Mouse (Mus musculus) urinary bladder, postnatal 10 days (tissue): ENCODE measurements around the gene Prkca.

Experiments
- DNase-seq: peaks from one replicate; pipeline ENCODE4 v3.0.0; 2022; ENCODE audit warnings: low spot score

The Prkca gene

DNA sequence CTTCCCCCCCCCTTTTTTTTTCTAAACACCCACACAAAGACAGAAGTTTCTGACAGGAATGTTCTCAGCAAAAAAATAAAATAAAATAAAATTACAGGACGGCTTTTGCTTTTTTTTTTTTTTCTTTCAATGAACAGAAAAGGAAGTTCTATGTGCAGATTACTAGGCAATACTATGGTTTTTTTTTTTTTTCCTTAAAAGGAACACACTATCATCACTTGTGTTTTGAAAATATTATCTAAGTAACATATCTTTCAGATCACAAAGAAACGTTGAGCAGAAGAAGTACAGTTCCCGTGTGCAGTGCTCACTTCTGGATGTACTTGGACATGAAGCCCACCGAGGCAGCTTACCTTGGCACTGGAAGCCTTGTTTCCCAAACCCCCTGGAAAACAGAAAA, 3.4 kb downstream of the Prkca start:
- no peak for DNase-seq

GRCm38 (mm10) chr11:108336445-108336844, 7.3 kb downstream of the Prkca start:
- DNase-seq = no peak

DNA sequence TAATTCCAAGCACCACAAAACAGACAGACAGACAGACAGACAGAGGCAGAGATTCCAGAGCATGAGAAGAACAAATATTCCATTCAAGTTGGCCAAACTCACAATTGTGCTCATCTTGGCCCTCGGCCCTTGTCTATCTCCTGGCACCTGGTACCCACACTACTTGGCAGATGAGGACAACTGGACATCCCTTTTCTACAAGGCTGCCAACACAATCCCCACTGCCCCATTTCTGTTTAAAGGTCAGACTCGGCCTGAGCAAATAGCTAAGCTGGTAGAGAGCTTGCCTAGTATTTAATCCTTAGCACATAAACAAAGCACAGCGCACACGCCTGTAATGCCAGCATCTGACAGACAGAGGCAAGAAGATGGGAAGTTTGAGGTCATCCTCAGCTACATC, 8.2 kb downstream of the Prkca start:
- DNase-seq = no peak

GRCm38 (mm10) chr11:108334658-108335057, 9.1 kb downstream of the Prkca start:
- DNase-seq = no peak

GRCm38 (mm10) chr11:108333583-108334379, 9.9 kb downstream of the Prkca start:
- DNase-seq = no peak

- DNase-seq = no peak
Observed at GRCm38 (mm10) chr11:108333006-108333405, 10.7 kb downstream of the Prkca start.

GRCm38 (mm10) chr11:108330818-108331217, 12.9 kb downstream of the Prkca start:
- DNase-seq = no peak

DNA sequence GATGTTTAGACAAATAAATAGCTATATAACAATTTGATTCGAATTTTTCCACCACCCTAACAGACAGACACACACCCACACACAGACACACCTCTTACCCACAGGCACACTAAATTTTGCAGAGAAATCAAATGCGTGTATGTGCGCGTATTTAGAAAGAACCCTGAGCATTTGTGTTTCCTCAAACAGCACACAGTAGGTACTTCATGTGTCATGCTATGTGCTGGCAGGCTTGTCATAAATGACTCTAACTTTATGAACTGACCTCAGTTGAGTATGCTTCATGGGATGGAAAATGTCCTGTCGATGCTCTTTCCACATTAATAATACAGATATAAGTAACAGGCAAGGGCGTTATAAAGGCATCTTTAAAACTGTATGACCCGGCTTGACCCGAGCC, 17.8 kb downstream of the Prkca start:
- no peak for DNase-seq

DNA sequence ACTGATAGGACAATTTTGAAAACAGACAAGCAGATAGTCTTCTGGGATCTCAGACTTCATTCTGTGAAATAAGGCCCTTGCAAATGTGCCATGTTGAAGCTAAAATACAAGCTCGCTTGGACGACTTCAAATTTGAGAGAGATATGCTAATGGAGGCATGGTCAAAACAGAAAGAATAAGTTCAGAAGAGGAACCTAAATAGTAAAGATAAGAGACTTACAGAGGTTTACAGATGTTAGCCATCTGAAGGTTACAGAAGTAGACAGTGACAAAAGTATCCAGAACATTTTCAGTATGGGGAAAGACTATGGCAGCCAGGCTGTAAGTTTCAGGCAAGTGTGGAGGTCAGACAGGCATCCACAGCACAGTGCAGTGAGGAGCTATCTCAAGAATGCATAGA, 21.6 kb downstream of the Prkca start:
- no peak for DNase-seq

GRCm38 (mm10) chr11:108320561-108320960, 23.2 kb downstream of the Prkca start:
- DNase-seq = no peak

- DNase-seq = no peak
Observed at GRCm38 (mm10) chr11:108319162-108319561, 24.6 kb downstream of the Prkca start.

GRCm38 (mm10) chr11:108317878-108318277, 25.9 kb downstream of the Prkca start:
- no peak for DNase-seq

DNA sequence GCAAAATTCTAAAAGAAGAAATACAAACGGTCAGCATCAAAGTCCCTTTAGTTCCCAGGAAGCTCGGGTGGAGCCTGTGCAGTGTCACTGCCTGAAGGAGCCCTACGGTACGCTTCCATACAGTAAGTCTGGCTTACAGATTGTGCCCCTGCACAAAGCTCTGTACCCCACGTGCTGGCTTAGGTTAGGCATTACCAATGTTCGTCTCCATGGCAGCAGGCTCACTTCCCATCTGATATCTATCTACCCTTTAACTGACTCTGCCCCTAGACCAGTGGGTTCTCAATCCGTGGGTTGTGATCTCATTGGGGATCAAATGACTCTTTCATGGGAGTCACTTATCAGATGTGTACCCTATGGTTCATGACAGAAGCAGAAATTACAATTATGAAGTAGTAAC, 28.0 kb downstream of the Prkca start:
- DNase-seq = no peak

GRCm38 (mm10) chr11:108312516-108312915, 31.2 kb downstream of the Prkca start:
- no peak for DNase-seq

DNA sequence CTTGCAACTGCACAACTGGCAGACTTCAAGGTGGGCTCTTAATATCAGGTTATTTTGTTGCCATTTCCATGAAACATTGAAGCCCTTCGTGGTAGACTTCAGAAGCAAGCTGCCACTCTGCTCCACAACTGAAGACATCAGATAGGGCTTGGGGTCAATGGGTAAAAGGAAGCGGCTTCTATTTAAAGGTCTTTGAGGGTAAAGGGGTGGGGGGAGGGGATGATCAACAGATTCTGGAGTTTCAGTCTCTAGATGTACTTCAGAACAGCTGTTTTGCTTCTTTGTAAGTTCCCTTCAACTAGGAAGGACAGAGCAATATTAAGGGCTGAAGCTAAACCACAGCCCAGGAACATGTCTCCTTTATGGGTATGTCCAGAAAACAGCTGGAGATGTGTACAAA, 31.8 kb downstream of the Prkca start:
- no peak for DNase-seq

- no peak for DNase-seq
Observed at GRCm38 (mm10) chr11:108309791-108310190, 33.9 kb downstream of the Prkca start.

DNA sequence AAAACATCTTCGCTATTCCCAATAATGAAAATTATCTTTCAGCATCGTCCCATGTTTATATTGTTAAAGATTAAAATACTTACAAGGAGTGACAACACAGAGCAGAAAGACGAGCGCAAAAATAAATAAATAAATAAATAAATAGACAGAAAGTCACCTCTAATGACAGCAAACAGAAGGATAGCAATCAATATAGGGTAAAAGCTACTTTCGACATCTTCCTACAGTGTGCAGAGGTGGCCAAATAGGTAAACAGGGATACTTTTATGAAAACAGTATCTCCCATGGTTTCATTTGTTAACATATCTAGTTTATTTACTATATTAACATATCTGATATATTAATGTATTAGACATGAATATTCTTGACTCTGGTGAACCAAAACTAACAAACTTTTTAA, 35.5 kb downstream of the Prkca start:
- DNase-seq = no peak

GRCm38 (mm10) chr11:108307258-108307657, 36.5 kb downstream of the Prkca start:
- no peak for DNase-seq

GRCm38 (mm10) chr11:108303787-108304186, 39.9 kb downstream of the Prkca start:
- DNase-seq = no peak

GRCm38 (mm10) chr11:108301796-108302490, 41.8 kb downstream of the Prkca start:
- DNase-seq = no peak

DNA sequence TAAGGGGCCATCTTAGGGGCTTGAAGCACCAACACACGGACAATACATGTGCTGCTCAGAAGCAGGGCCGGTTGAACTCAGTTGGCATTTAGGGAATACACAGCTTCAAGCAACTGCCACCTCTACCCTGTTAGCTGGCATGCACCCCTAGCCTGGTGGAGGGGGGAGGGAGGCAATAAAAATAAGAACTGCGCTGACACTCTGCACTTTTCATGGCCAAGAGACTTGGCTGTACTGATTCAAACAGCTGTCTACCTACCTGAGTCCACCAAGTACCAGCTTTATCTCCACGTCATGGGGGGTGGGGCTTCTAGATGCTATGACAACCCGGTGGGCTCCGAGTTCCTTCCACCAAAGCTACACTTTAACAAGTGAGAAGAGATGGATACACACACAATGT, 42.7 kb downstream of the Prkca start:
- no peak for DNase-seq

- no peak for DNase-seq
Observed at GRCm38 (mm10) chr11:108300443-108300842, 43.3 kb downstream of the Prkca start.

DNA sequence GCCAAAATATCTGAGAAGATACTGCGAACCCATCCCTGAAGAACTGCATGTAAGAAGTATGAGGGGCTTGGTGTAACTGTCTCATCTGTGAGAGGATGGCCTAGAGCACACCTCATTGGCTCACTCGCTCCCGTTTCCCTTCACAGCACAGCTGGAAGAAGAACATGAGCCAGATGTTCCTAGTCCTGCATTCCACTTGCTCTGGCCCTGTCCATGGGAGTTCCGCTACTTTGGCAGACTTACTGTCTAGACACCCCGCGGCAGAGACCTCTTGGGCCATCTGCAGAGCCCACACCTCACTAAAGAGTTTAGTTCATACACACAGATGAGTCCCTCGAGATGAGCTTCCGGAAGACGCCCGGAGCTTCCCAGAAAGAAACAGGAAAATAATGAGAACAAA, 43.8 kb downstream of the Prkca start:
- no peak for DNase-seq

GRCm38 (mm10) chr11:108297956-108298355, 45.8 kb downstream of the Prkca start:
- no peak for DNase-seq
